ENCODE assay signal across 9 mouse cellular contexts in genomic region chr16:44391877-44392548, GRCm38 (mm10). TPM values are rescaled to one million over a fixed set of nuclear protein-coding genes. Genes with fewer than 3 reads are reported as not detected.
DNase-seq lines count a peak whose midpoint lies in the region; ATAC-seq and TF ChIP-seq lines count a peak whose summit lies in the region.
"Had no signal": no experiment of that assay in that cellular context is flagged by ENCODE, and none has a peak within 500 bp of the region (broad histone marks: within the 10 kb centered on the region; RNA-seq: fewer than 3 reads in every experiment).

No protein-coding gene starts in this region.

- ATAC-seq in kidney, postnatal 0 days (replicated peaks; ENCODE audit: low FRiP score, low read depth) = peak; percentile 76
- ATAC-seq in liver, embryonic 11.5 days (replicated peaks; ENCODE audit: low FRiP score) = no peak
- no peak for ATAC-seq in neural tube, embryonic 13.5 days (ENCODE audit: low read depth)

- no peaks in the 10 kb centered on the region for H3K9me3 ChIP-seq in kidney, postnatal 0 days (replicated peaks; ENCODE audit: low read length)
- H3K9me3 ChIP-seq in liver, embryonic 11.5 days (ENCODE audit: control insufficient read depth, low read length) = no peaks in the 10 kb centered on the region
- no peaks in the 10 kb centered on the region for H3K9me3 ChIP-seq in neural tube, embryonic 13.5 days
- H3K9me3 ChIP-seq: hindbrain, embryonic 15.5 days had no signal

- no peak overlapping the region for H3K27ac ChIP-seq in kidney, postnatal 0 days
- H3K27ac ChIP-seq in liver, embryonic 11.5 days (ENCODE audit: low read depth, low read length) = no peak overlapping the region
- no peak overlapping the region for H3K27ac ChIP-seq in neural tube, embryonic 13.5 days (replicated peaks)
- H3K27ac ChIP-seq: hindbrain, embryonic 15.5 days had no signal

- H3K4me2 ChIP-seq in kidney, postnatal 0 days (ENCODE audit: low read length) = peak overlapping the region; percentile 29; the same call in 1 of the 2 replicates
- H3K4me2 ChIP-seq in liver, embryonic 11.5 days = 0 out of 2 replicates have a peak overlapping the region, but pooled peaks have one; percentile 12
- peak overlapping the region; percentile 22 for H3K4me2 ChIP-seq in neural tube, embryonic 13.5 days
- H3K4me2 ChIP-seq: hindbrain, embryonic 15.5 days had no signal

- TF ChIP-seq CTCF in kidney, postnatal 0 days (IDR thresholded peaks at IDR 0.05; ENCODE audit: low read depth) = peak; percentile 81

- H3K4me1 ChIP-seq in kidney, postnatal 0 days (replicated peaks; ENCODE audit: insufficient read depth, low read length) = no peaks in the 10 kb centered on the region
- H3K4me1 ChIP-seq in liver, embryonic 11.5 days (replicated peaks; ENCODE audit: control insufficient read depth, insufficient read depth, low read length) = 0 out of 2 replicates have a peak, but pooled peaks cover 2% of the 10 kb centered on the region
- H3K4me1 ChIP-seq in neural tube, embryonic 13.5 days (replicated peaks) = peaks cover 15% of the 10 kb centered on the region

- no peaks in the 10 kb centered on the region for H3K27me3 ChIP-seq in kidney, postnatal 0 days (ENCODE audit: insufficient read depth, low read length)
- no peaks in the 10 kb centered on the region for H3K27me3 ChIP-seq in liver, embryonic 11.5 days (replicated peaks; ENCODE audit: control insufficient read depth, insufficient read depth, low read length)
- no peaks in the 10 kb centered on the region for H3K27me3 ChIP-seq in neural tube, embryonic 13.5 days
- H3K27me3 ChIP-seq: hindbrain, embryonic 15.5 days had no signal

- DNase-seq in 416B (ENCODE audit: low read depth) (peak; percentile 84), ES-CJ7 (ENCODE audit: low read depth, low spot score) (peak; percentile 87)
- DNase-seq in c-Kit-positive CD71-positive TER-119-positive erythroid progenitor cells, embryonic 14.5 days (ENCODE audit: low spot score) = peak; percentile 62
- DNase-seq in frontal cortex, postnatal 10 days (ENCODE audit: low spot score in 2 of 2) = peak; percentile 53 to 62
- peak; percentile 85 for DNase-seq in kidney, postnatal 0 days (ENCODE audit: low spot score)
- no peak for DNase-seq in liver, embryonic 11.5 days (ENCODE audit: low spot score)
- peak; percentile 24 to 43 for DNase-seq in urinary bladder, postnatal 36 days (ENCODE audit: low spot score in 2 of 2)

- H3K9ac ChIP-seq in kidney, postnatal 0 days (ENCODE audit: low read depth, low read length) = no peak overlapping the region
- H3K9ac ChIP-seq in liver, embryonic 11.5 days (ENCODE audit: low read depth, low read length) = no peak overlapping the region
- H3K9ac ChIP-seq in neural tube, embryonic 13.5 days = no peak overlapping the region
- H3K9ac ChIP-seq: hindbrain, embryonic 15.5 days had no signal

- no peak overlapping the region for H3K4me3 ChIP-seq in kidney, postnatal 0 days (replicated peaks; ENCODE audit: low read depth, low read length)
- no peak overlapping the region for H3K4me3 ChIP-seq in liver, embryonic 11.5 days (ENCODE audit: low read depth, low read length)
- H3K4me3 ChIP-seq in neural tube, embryonic 13.5 days = no peak overlapping the region
- H3K4me3 ChIP-seq: hindbrain, embryonic 15.5 days had no signal

- 24% methylated on average over 9 of the region's 9 CpGs for WGBS in kidney, postnatal 0 days
- 39% methylated on average over 9 of the region's 9 CpGs for WGBS in liver, embryonic 11.5 days
- 36% methylated on average over 9 of the region's 9 CpGs for WGBS in neural tube, embryonic 13.5 days

- H3K36me3 ChIP-seq in kidney, postnatal 0 days (ENCODE audit: insufficient read depth, low read length) = 0 out of 2 replicates have a peak, but pooled peaks cover 9% of the 10 kb centered on the region
- H3K36me3 ChIP-seq in liver, embryonic 11.5 days (ENCODE audit: control insufficient read depth, insufficient read depth, low read length) = peaks cover 8% of the 10 kb centered on the region; the same call in 1 of the 2 replicates
- H3K36me3 ChIP-seq in neural tube, embryonic 13.5 days = peaks cover 17% of the 10 kb centered on the region

RNA-seq across cellular contexts. Expression of gene Cfap44, which starts 2.6 kb away (rescaled TPM):
- polyA plus RNA-seq in kidney, postnatal 0 days (2015; fragmentation: Nextera tagmentation; extraction: Ambion mirVana) = 0.50 and 0.53 TPM in 2 replicates
- polyA plus RNA-seq in liver, embryonic 11.5 days (2014; fragmentation: Nextera tagmentation; extraction: Ambion mirVana) = 0.47 and 0.53 TPM in 2 replicates
- 1.6 and 1.7 TPM in 2 replicates for polyA plus RNA-seq in neural tube, embryonic 13.5 days (2015; fragmentation: Nextera tagmentation; extraction: Ambion mirVana)

RNA-seq across cellular contexts. Expression of gene Spice1, which starts 45.1 kb away (rescaled TPM):
- polyA plus RNA-seq in kidney, postnatal 0 days (2015; fragmentation: Nextera tagmentation; extraction: Ambion mirVana) = 17.9 and 18.8 TPM in 2 replicates
- polyA plus RNA-seq in liver, embryonic 11.5 days (2014; fragmentation: Nextera tagmentation; extraction: Ambion mirVana) = 23.6 and 25.4 TPM in 2 replicates
- 12.7 and 15.6 TPM in 2 replicates for polyA plus RNA-seq in neural tube, embryonic 13.5 days (2015; fragmentation: Nextera tagmentation; extraction: Ambion mirVana)

RNA-seq across cellular contexts. Expression of gene Sidt1, which starts 59.0 kb away (rescaled TPM):
- polyA plus RNA-seq in kidney, postnatal 0 days (2015; fragmentation: Nextera tagmentation; extraction: Ambion mirVana) = 0.92 and 1.4 TPM in 2 replicates
- polyA plus RNA-seq in liver, embryonic 11.5 days (2014; fragmentation: Nextera tagmentation; extraction: Ambion mirVana) = not detected in 2 replicates
- 3.8 and 4.9 TPM in 2 replicates for polyA plus RNA-seq in neural tube, embryonic 13.5 days (2015; fragmentation: Nextera tagmentation; extraction: Ambion mirVana)
